26 mouse cellular contexts compared by ENCODE assay signal in the genomic region with DNA sequence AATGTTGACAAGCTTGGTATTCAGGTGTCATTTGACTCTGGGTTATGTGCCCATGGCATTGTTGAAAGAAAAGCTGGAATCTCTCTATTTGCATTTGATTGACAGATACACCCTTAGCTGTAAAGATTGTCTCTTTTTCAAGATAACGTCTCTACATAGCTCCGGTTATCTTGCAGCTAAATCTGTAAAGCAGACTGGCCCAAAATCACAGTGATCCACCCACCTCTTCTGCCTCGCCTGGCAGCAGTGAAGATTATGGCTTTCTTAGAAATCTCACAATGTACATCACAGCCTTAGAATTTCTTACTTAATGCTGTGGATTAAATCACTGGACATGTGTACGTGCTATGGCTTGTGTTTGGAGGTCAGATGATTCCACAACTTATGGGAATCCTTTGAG.
"Had no signal": no experiment of that assay in that cellular context is flagged by ENCODE, and none has a peak within 500 bp of the region (broad histone marks: within the 10 kb centered on the region; RNA-seq: fewer than 3 reads in every experiment).

No protein-coding gene starts in this region.

- DNase-seq: gastrocnemius, postnatal 14 days; gastrocnemius, postnatal 36 days; heart, adult 11 months; heart, adult 2 months; heart, postnatal 14 days; heart, postnatal 36 days; kidney, adult 11 months; kidney, adult 2 months; kidney, adult 9 months; kidney, postnatal 14 days; kidney, postnatal 36 days; layer of hippocampus, adult 9-11 months; layer of hippocampus, postnatal 36 days; left cerebral cortex, postnatal 4 days had no signal

- ATAC-seq: hindbrain, postnatal 0 days; intestine, embryonic 16.5 days; liver, embryonic 12.5 days had no signal

- H3K27ac ChIP-seq: heart, adult 2 months; heart, embryonic 13.5 days; heart, embryonic 15.5 days; hindbrain, embryonic 13.5 days; hindbrain, embryonic 15.5 days; hindbrain, postnatal 0 days; kidney, embryonic 15.5 days; kidney, postnatal 0 days; limb, embryonic 13.5 days; limb, embryonic 15.5 days; liver, embryonic 12.5 days; liver, embryonic 14.5 days had no signal

- H3K4me3 ChIP-seq: heart, adult 2 months; heart, embryonic 13.5 days; heart, embryonic 15.5 days; hindbrain, embryonic 13.5 days; hindbrain, embryonic 15.5 days; kidney, embryonic 15.5 days; limb, embryonic 13.5 days; limb, embryonic 15.5 days; liver, embryonic 12.5 days had no signal
